Mouse (Mus musculus) CH12.LX (cell line): ENCODE data around the gene Rfxank. TPM values are rescaled to one million over a fixed set of nuclear protein-coding genes. Genes with fewer than 3 reads are reported as not detected.

Source experiments
- DNase-seq: peaks from one replicate; pipeline ENCODE4 v3.0.0-alpha.2; 2013; ENCODE audit errors: extremely low read depth
- H3K27ac ChIP-seq: 2 replicates; pipeline ENCODE4 v1.5.1; 2012; ENCODE audit warnings: low read depth, mild to moderate bottlenecking, control low read depth, moderate library complexity; ENCODE audit not compliant: insufficient read depth
- H3K27me3 ChIP-seq: replicated peaks from 2 replicates; pipeline ENCODE3; 2012; ENCODE audit warnings: inconsistent platforms
- H3K36me3 ChIP-seq, 2 experiments: replicated peaks in 1 of 2; 2 replicates each; pipeline versions ENCODE3 to v1.6.1; 2012; ENCODE audit warnings: inconsistent platforms in 1 of 2, low read length in 1 of 2, mild to moderate bottlenecking in 1 of 2, mixed read lengths in 1 of 2, moderate library complexity in 1 of 2; ENCODE audit not compliant: control insufficient read depth in 1 of 2, insufficient read depth in 1 of 2
- H3K4me1 ChIP-seq, 2 experiments: 2 replicates each; pipeline ENCODE4 v1.6.1; 2012; ENCODE audit warnings: inconsistent platforms in 1 of 2, moderate library complexity in 1 of 2; ENCODE audit not compliant: insufficient read depth in 2 of 2, control insufficient read depth in 1 of 2
- H3K4me2 ChIP-seq: 2 replicates; pipeline ENCODE4 v1.6.1; 2012; ENCODE audit warnings: low read depth, mild to moderate bottlenecking, control low read depth; ENCODE audit not compliant: poor library complexity, insufficient read depth, severe bottlenecking
- H3K4me3 ChIP-seq, 3 experiments: fragments of 150-350 bp in 1 of 3; sonication (generic) in 1 of 3; replicated peaks in 1 of 3; 2 replicates each; pipeline versions ENCODE3 to v1.5.1; 2011 to 2012; ENCODE audit warnings: low read depth in 2 of 3, low read length in 2 of 3, mild to moderate bottlenecking in 2 of 3, moderate library complexity in 2 of 3, control low read depth in 1 of 3, improper control_type of control experiment in 1 of 3, inconsistent platforms in 1 of 3, mixed read lengths in 1 of 3; ENCODE audit not compliant: poor library complexity in 1 of 3
- H3K79me2 ChIP-seq: replicated peaks from 2 replicates; pipeline ENCODE4 v1.6.1; 2012; ENCODE audit warnings: mild to moderate bottlenecking, moderate library complexity; ENCODE audit not compliant: control insufficient read depth, poor library complexity, insufficient read depth, severe bottlenecking; ENCODE audit errors: extremely low read depth
- H3K9ac ChIP-seq: 2 replicates; pipeline ENCODE4 v1.6.1; 2012; ENCODE audit warnings: low read depth, mild to moderate bottlenecking, control low read depth, moderate library complexity; ENCODE audit not compliant: insufficient read depth
- H3K9me3 ChIP-seq: replicated peaks from 2 replicates; pipeline ENCODE3; 2012; ENCODE audit warnings: low read length, inconsistent platforms, mixed read lengths
- BHLHE40 ChIP-seq: IDR thresholded peaks from 2 replicates; pipeline ENCODE4 v1.6.1; 2011; ENCODE audit warnings: mild to moderate bottlenecking, low read depth, low read length, improper control_type of control experiment
- CTCF ChIP-seq, 2 experiments: IDR thresholded peaks in 1 of 2; conservative IDR thresholded peaks in 1 of 2; 2 replicates each; pipeline ENCODE4 v1.5.1; 2011 to 2012; ENCODE audit warnings: low read depth in 2 of 2, low read length in 2 of 2, improper control_type of control experiment in 1 of 2, inconsistent platforms in 1 of 2, mild to moderate bottlenecking in 1 of 2, moderate library complexity in 1 of 2
- E2F4 ChIP-seq: IDR thresholded peaks from 2 replicates; pipeline ENCODE4 v1.6.1; 2011; ENCODE audit warnings: low read depth, low read length, improper control_type of control experiment; ENCODE audit not compliant: insufficient replicate concordance
- IRF4 ChIP-seq: IDR thresholded peaks from 2 replicates; pipeline ENCODE4 v1.6.1; 2014; ENCODE audit warnings: low read depth, mild to moderate bottlenecking, inconsistent platforms, low read length, improper control_type of control experiment
- KAT2A ChIP-seq: IDR thresholded peaks from 2 replicates; pipeline ENCODE4 v1.6.1; 2012; ENCODE audit warnings: low read length, improper control_type of control experiment, inconsistent platforms; ENCODE audit not compliant: insufficient replicate concordance
- MAFK ChIP-seq: IDR thresholded peaks from 2 replicates; pipeline ENCODE4 v1.6.1; 2011; ENCODE audit warnings: low read length, improper control_type of control experiment; ENCODE audit not compliant: insufficient replicate concordance
- MAX ChIP-seq: IDR thresholded peaks from 2 replicates; pipeline ENCODE4 v1.6.1; 2011; ENCODE audit warnings: low read length, improper control_type of control experiment
- MAZ ChIP-seq: IDR thresholded peaks from 2 replicates; pipeline ENCODE4 v1.6.1; 2012; ENCODE audit warnings: low read depth, mild to moderate bottlenecking, inconsistent platforms, low read length, improper control_type of control experiment, moderate library complexity
- MXI1 ChIP-seq: IDR thresholded peaks from 2 replicates; pipeline ENCODE4 v1.6.1; 2011; ENCODE audit warnings: mild to moderate bottlenecking, low read depth, low read length, improper control_type of control experiment
- NRF1 ChIP-seq: IDR thresholded peaks from 2 replicates; pipeline ENCODE4 v1.6.1; 2014; ENCODE audit warnings: low read depth, mild to moderate bottlenecking, inconsistent platforms, low read length, improper control_type of control experiment, moderate library complexity
- POLR2A ChIP-seq: IDR thresholded peaks from 2 replicates; pipeline ENCODE4 v1.6.1; 2011; ENCODE audit warnings: low read depth, mild to moderate bottlenecking, improper control_type of control experiment, low read length
- POLR2AphosphoS2 ChIP-seq: IDR thresholded peaks from 2 replicates; pipeline ENCODE4 v1.6.1; 2011; ENCODE audit warnings: low read depth, low read length, improper control_type of control experiment
- RAD21 ChIP-seq: IDR thresholded peaks from 2 replicates; pipeline ENCODE4 v1.6.1; 2011; ENCODE audit warnings: low read depth, mild to moderate bottlenecking, low read length, improper control_type of control experiment, moderate library complexity
- SMC3 ChIP-seq: IDR thresholded peaks from 2 replicates; pipeline ENCODE4 v1.6.1; 2011; ENCODE audit warnings: low read depth, low read length, improper control_type of control experiment
- TCF12 ChIP-seq: IDR thresholded peaks from 2 replicates; pipeline ENCODE4 v1.6.1; 2014; ENCODE audit warnings: low read depth, mild to moderate bottlenecking, inconsistent platforms, low read length, improper control_type of control experiment
- USF2 ChIP-seq: conservative IDR thresholded peaks from 2 replicates; pipeline ENCODE4 v1.6.1; 2011; ENCODE audit warnings: low read depth, low read length, improper control_type of control experiment
- ZC3H11A ChIP-seq: IDR thresholded peaks from 2 replicates; pipeline ENCODE4 v1.6.1; 2012; ENCODE audit warnings: low read depth, mild to moderate bottlenecking, inconsistent platforms, low read length, improper control_type of control experiment
- ZMIZ1 ChIP-seq: IDR thresholded peaks from 2 replicates; pipeline ENCODE4 v1.6.1; 2012; ENCODE audit warnings: low read depth, mild to moderate bottlenecking, inconsistent platforms, low read length, improper control_type of control experiment
- ZNF384 ChIP-seq: IDR thresholded peaks from 2 replicates; pipeline ENCODE4 v1.6.1; 2012; ENCODE audit warnings: low read depth, low read length, improper control_type of control experiment, inconsistent platforms
- dilution Hi-C: fragments of 300-500 bp; cut with MboI; formaldehyde crosslinking; loops from 2 replicates; pipeline ENCODE4 v1.14.3; 2020; ENCODE audit warnings: low sequenced_read_pairs; ENCODE audit not compliant: extremely low pct_unique_long_range_greater_than_20kb, extremely low pct_ligation_motif_present
- in situ Hi-C: fragments of 300-500 bp; cut with MboI; formaldehyde crosslinking; loops from 3 replicates; pipeline ENCODE4 v1.14.3; 2019; ENCODE audit warnings: low sequenced_read_pairs, low pct_ligation_motif_present, low pct_unique_long_range_greater_than_20kb, mixed read lengths
- polyA plus RNA-seq: library from polyadenylated mRNA; unstranded; fragments of >175 nt; gene quantifications from 2 replicates; pipeline ENCODE4 v1.2.1, GENCODE M21; 2012; ENCODE audit warnings: low read depth; ENCODE audit not compliant: insufficient read length
- total RNA-seq, 2 experiments: library from RNA; depleted of rRNA; stranded (reverse); fragments of 300-350 nt in 1 of 2; fragments of >200 nt in 1 of 2; gene quantifications; 2 replicates each; pipeline ENCODE4 v1.2.3; 2012 to 2014

Gene Rfxank
- total and polyA plus RNA-seq, 3 experiments = 12.3 to 17.2 (median 13.4) TPM

GRCm38 (mm10) chr8:70166504-70167110 lies 27.7 kb upstream of the Rfxank start:
- TF ChIP-seq SMC3 (peak; percentile 92), POLR2A (no peak), MAZ (0 out of 2 replicates have a peak, but pooled peaks have one; percentile 75), CTCF (conservative IDR thresholded peaks at IDR 0.05 in 1 of 2, IDR thresholded peaks at IDR 0.05 in 1 of 2; ENCODE audit: low read depth in 2 of 2, low read length in 2 of 2) (peak; percentile 58 to 93; a peak in 3 of 4 replicates), RAD21 (peak; percentile 81), USF2 (no peak), MAFK (peak; percentile 62; the same call in 1 of the 2 replicates), NRF1 (peak; percentile 17; the same call in 1 of the 2 replicates), ZC3H11A (0 out of 2 replicates have a peak, but pooled peaks have one; percentile 28), IRF4 (peak; percentile 26; the same call in 1 of the 2 replicates), BHLHE40 (no peak)
- TF ChIP-seq, all 38 proteins: peak for 8
- in situ Hi-C loops = loop anchor here (5.0 kb wide), 1 partner anchor 34 kb away; the partner anchor contains the start of gene Nr2c2ap
- Histone ChIP-seq H3K36me3 (peaks cover 60 to 77% of the 10 kb centered on the region in 2 experiments), H3K79me2 (peaks cover 27% of the 10 kb centered on the region), H3K9me3 (no peaks in the 10 kb centered on the region), H3K9ac (no peak overlapping the region), H3K27me3 (no peaks in the 10 kb centered on the region), H3K4me3 (no peak overlapping the region), H3K27ac (no peak overlapping the region), H3K4me1 (peaks cover 41 to 99% of the 10 kb centered on the region in 2 experiments), H3K4me2 (no peak overlapping the region)
- no peak for DNase-seq
- dilution Hi-C loops = no loop called here

GRCm38 (mm10) chr8:70163316-70163715 lies 24.4 kb upstream of the Rfxank start:
- peak overlapping the region; percentile 19; the same call in 1 of the 2 replicates for H3K27ac ChIP-seq
- H3K4me3 ChIP-seq = no peak overlapping the region
- no peaks in the 10 kb centered on the region for H3K9me3 ChIP-seq
- H3K4me2 ChIP-seq = no peak overlapping the region
- in situ Hi-C loops (no loop called here), dilution Hi-C loops (no loop called here)
- no peak for TF ChIP-seq CTCF (conservative IDR thresholded peaks at IDR 0.05 in 1 of 2, IDR thresholded peaks at IDR 0.05 in 1 of 2; ENCODE audit: low read depth in 2 of 2, low read length in 2 of 2)
- no peak for TF ChIP-seq KAT2A
- TF ChIP-seq ZMIZ1 = no peak
- TF ChIP-seq IRF4 = no peak
- TF ChIP-seq MXI1 = no peak
- TF ChIP-seq TCF12 = no peak
- TF ChIP-seq E2F4 = no peak
- no peak for TF ChIP-seq USF2
- no peak for TF ChIP-seq MAX
- TF ChIP-seq ZNF384 = no peak
- no peak for TF ChIP-seq POLR2AphosphoS2
- TF ChIP-seq RAD21 = no peak
- H3K27me3 ChIP-seq = no peaks in the 10 kb centered on the region
- H3K4me1 ChIP-seq = peaks cover 49 to 95% of the 10 kb centered on the region in 2 experiments
- H3K79me2 ChIP-seq = peaks cover 42% of the 10 kb centered on the region
- no peak for DNase-seq
- peaks cover 64 to 77% of the 10 kb centered on the region in 2 experiments for H3K36me3 ChIP-seq
- H3K9ac ChIP-seq = no peak overlapping the region
